Mouse (Mus musculus): ENCODE data around the gene AC109138.7. TPM values are rescaled to one million over a fixed set of nuclear protein-coding genes. Genes with fewer than 3 reads are reported as not detected.

The AC109138.7 gene
- polyA plus RNA-seq, 1 experiment from 2014 or later, result not detected

- Histone ChIP-seq H3K4me2 (replicated peaks) (no peak overlapping the region), H3K4me1 (replicated peaks) (peaks cover 52% of the 10 kb centered on the region), H3K9ac (no peak overlapping the region), H3K27me3 (replicated peaks) (no peaks in the 10 kb centered on the region), H3K4me3 (replicated peaks) (no peak overlapping the region), H3K9me3 (no peaks in the 10 kb centered on the region), H3K27ac (peak overlapping the region; percentile 18; the same call in 1 of the 2 replicates), H3K36me3 (peaks cover 32% of the 10 kb centered on the region)
- WGBS, result 49% methylated on average over 2 of the region's 2 CpGs
- ATAC-seq, result no peak
Observed at GRCm38 (mm10) chr19:4196048-4196447, 18.1 kb upstream of the AC109138.7 start.

GRCm38 (mm10) chr19:4196548-4196947 lies 17.6 kb upstream of the AC109138.7 start:
- Histone ChIP-seq H3K4me1 (replicated peaks) (peaks cover 48% of the 10 kb centered on the region), H3K9ac (0 out of 2 replicates have a peak overlapping the region, but pooled peaks have one; percentile 5), H3K9me3 (no peaks in the 10 kb centered on the region), H3K36me3 (peaks cover 32% of the 10 kb centered on the region), H3K27me3 (replicated peaks) (no peaks in the 10 kb centered on the region), H3K27ac (peak overlapping the region; percentile 73), H3K4me3 (replicated peaks) (no peak overlapping the region), H3K4me2 (replicated peaks) (peak overlapping the region; percentile 22)
- no peak for ATAC-seq
- WGBS, result 20% methylated on average over 5 of the region's 5 CpGs

- peak overlapping the region; percentile 73; the same call in 1 of the 2 replicates for H3K27ac ChIP-seq
- no peak for ATAC-seq
- H3K9ac ChIP-seq, result 0 out of 2 replicates have a peak overlapping the region, but pooled peaks have one; percentile 5
- no peak overlapping the region for H3K4me2 ChIP-seq (replicated peaks)
- H3K36me3 ChIP-seq, result peaks cover 32% of the 10 kb centered on the region
- peaks cover 51% of the 10 kb centered on the region for H3K4me1 ChIP-seq (replicated peaks)
- 74% methylated on average over 3 of the region's 3 CpGs for WGBS
- H3K9me3 ChIP-seq, result no peaks in the 10 kb centered on the region
- H3K27me3 ChIP-seq (replicated peaks), result no peaks in the 10 kb centered on the region
- H3K4me3 ChIP-seq (replicated peaks), result no peak overlapping the region
Observed at GRCm38 (mm10) chr19:4197180-4197579, 17.0 kb upstream of the AC109138.7 start.

- peaks cover 8% of the 10 kb centered on the region for H3K36me3 ChIP-seq
- H3K4me3 ChIP-seq (replicated peaks), result peak within 1 kb of the TSS; percentile 56
- peak within 1 kb of the TSS; percentile 69 for H3K9ac ChIP-seq
- ATAC-seq, result peak; percentile 90
- peaks cover 30% of the 10 kb centered on the region for H3K4me1 ChIP-seq (replicated peaks)
- under 1% methylated on average over 34 of the region's 34 CpGs for WGBS
- no peaks in the 10 kb centered on the region; the same call in 1 of the 2 replicates for H3K27me3 ChIP-seq (replicated peaks)
- H3K9me3 ChIP-seq, result no peaks in the 10 kb centered on the region
- peak within 1 kb of the TSS; percentile 91 for H3K4me2 ChIP-seq (replicated peaks)
- H3K27ac ChIP-seq, result peak within 1 kb of the TSS; percentile 66
Observed at GRCm38 (mm10) chr19:4201291-4201909, 12.8 kb upstream of the AC109138.7 start, which contains the start of gene Rad9a. Gene Rad9a, minus strand, starts transcription at chr19:4201662.

- no peaks in the 10 kb centered on the region; the same call in 1 of the 2 replicates for H3K27me3 ChIP-seq (replicated peaks)
- H3K4me3 ChIP-seq (replicated peaks), result peak overlapping the region; percentile 56
- H3K27ac ChIP-seq, result no peak overlapping the region
- peak overlapping the region; percentile 91 for H3K4me2 ChIP-seq (replicated peaks)
- H3K9me3 ChIP-seq, result no peaks in the 10 kb centered on the region
- peak; percentile 5; the same call in 1 of the 2 replicates for ATAC-seq
- peaks cover 22% of the 10 kb centered on the region for H3K4me1 ChIP-seq (replicated peaks)
- H3K36me3 ChIP-seq, result peaks cover 8% of the 10 kb centered on the region
- 31% methylated on average over 7 of the region's 7 CpGs for WGBS
- peak overlapping the region; percentile 66 for H3K9ac ChIP-seq
Observed at GRCm38 (mm10) chr19:4202149-4202548, 12.0 kb upstream of the AC109138.7 start.

- Histone ChIP-seq H3K27me3 (replicated peaks) (no peaks in the 10 kb centered on the region; the same call in 1 of the 2 replicates), H3K36me3 (peaks cover 8% of the 10 kb centered on the region), H3K4me1 (replicated peaks) (peaks cover 17% of the 10 kb centered on the region), H3K9ac (no peak overlapping the region), H3K4me3 (replicated peaks) (no peak overlapping the region), H3K27ac (no peak overlapping the region), H3K9me3 (no peaks in the 10 kb centered on the region), H3K4me2 (replicated peaks) (no peak overlapping the region)
- no peak for ATAC-seq
- WGBS, result 70% methylated on average over 3 of the region's 3 CpGs
Observed at GRCm38 (mm10) chr19:4203148-4203547, 11.0 kb upstream of the AC109138.7 start.

- Histone ChIP-seq H3K4me1 (replicated peaks) (peaks cover 20% of the 10 kb centered on the region), H3K27me3 (replicated peaks) (no peaks in the 10 kb centered on the region; the same call in 1 of the 2 replicates), H3K9ac (no peak overlapping the region), H3K4me2 (replicated peaks) (no peak overlapping the region), H3K36me3 (peaks cover 5% of the 10 kb centered on the region), H3K4me3 (replicated peaks) (no peak overlapping the region), H3K27ac (no peak overlapping the region), H3K9me3 (no peaks in the 10 kb centered on the region)
- 66% methylated on average over 13 of the region's 13 CpGs for WGBS
- ATAC-seq, result no peak
Observed at GRCm38 (mm10) chr19:4203604-4204326, 10.4 kb upstream of the AC109138.7 start.

GRCm38 (mm10) chr19:4204889-4205288 lies 9.3 kb upstream of the AC109138.7 start:
- H3K9me3 ChIP-seq, result no peaks in the 10 kb centered on the region
- peaks cover 23% of the 10 kb centered on the region for H3K4me1 ChIP-seq (replicated peaks)
- no peaks in the 10 kb centered on the region for H3K36me3 ChIP-seq
- ATAC-seq, result no peak
- no peak overlapping the region for H3K4me3 ChIP-seq (replicated peaks)
- no peak overlapping the region for H3K4me2 ChIP-seq (replicated peaks)
- H3K9ac ChIP-seq, result no peak overlapping the region
- WGBS, result 58% methylated on average over 4 of the region's 4 CpGs
- no peak overlapping the region for H3K27ac ChIP-seq
- H3K27me3 ChIP-seq (replicated peaks), result no peaks in the 10 kb centered on the region; the same call in 1 of the 2 replicates

GRCm38 (mm10) chr19:4206971-4207370 lies 7.2 kb upstream of the AC109138.7 start:
- ATAC-seq, result peak; percentile 61
- peaks cover 11% of the 10 kb centered on the region for H3K4me1 ChIP-seq (replicated peaks)
- H3K9me3 ChIP-seq, result no peaks in the 10 kb centered on the region
- H3K4me2 ChIP-seq (replicated peaks), result no peak overlapping the region
- H3K9ac ChIP-seq, result no peak overlapping the region
- no peaks in the 10 kb centered on the region for H3K36me3 ChIP-seq
- 2% methylated on average over 2 of the region's 2 CpGs for WGBS
- no peaks in the 10 kb centered on the region; the same call in 1 of the 2 replicates for H3K27me3 ChIP-seq (replicated peaks)
- no peak overlapping the region for H3K27ac ChIP-seq
- H3K4me3 ChIP-seq (replicated peaks), result no peak overlapping the region

- H3K27me3 ChIP-seq (replicated peaks), result peaks cover 3% of the 10 kb centered on the region; the same call in 1 of the 2 replicates
- H3K27ac ChIP-seq, result no peak overlapping the region
- no peak overlapping the region for H3K4me3 ChIP-seq (replicated peaks)
- no peaks in the 10 kb centered on the region for H3K9me3 ChIP-seq
- H3K36me3 ChIP-seq, result no peaks in the 10 kb centered on the region
- WGBS, result 67% methylated on average over 5 of the region's 5 CpGs
- H3K4me2 ChIP-seq (replicated peaks), result no peak overlapping the region
- no peak for ATAC-seq
- peaks cover 20% of the 10 kb centered on the region for H3K4me1 ChIP-seq (replicated peaks)
- no peak overlapping the region for H3K9ac ChIP-seq
Observed at GRCm38 (mm10) chr19:4208563-4208962, 5.6 kb upstream of the AC109138.7 start.

GRCm38 (mm10) chr19:4211891-4212588 lies 2.1 kb upstream of the AC109138.7 start:
- no peaks in the 10 kb centered on the region for H3K9me3 ChIP-seq
- no peak for ATAC-seq
- H3K4me3 ChIP-seq (replicated peaks), result no peak overlapping the region
- WGBS, result 66% methylated on average over 4 of the region's 4 CpGs
- H3K4me2 ChIP-seq (replicated peaks), result no peak overlapping the region
- H3K36me3 ChIP-seq, result no peaks in the 10 kb centered on the region
- no peak overlapping the region for H3K27ac ChIP-seq
- 0 out of 2 replicates have a peak, but pooled peaks cover 3% of the 10 kb centered on the region for H3K27me3 ChIP-seq (replicated peaks)
- H3K4me1 ChIP-seq (replicated peaks), result peaks cover 42% of the 10 kb centered on the region
- H3K9ac ChIP-seq, result peak overlapping the region; percentile 5; the same call in 1 of the 2 replicates

- Histone ChIP-seq H3K27ac (peak overlapping the region; percentile 95), H3K27me3 (replicated peaks) (0 out of 2 replicates have a peak, but pooled peaks cover 3% of the 10 kb centered on the region), H3K9ac (peak overlapping the region; percentile 97), H3K4me2 (replicated peaks) (peak overlapping the region; percentile 91), H3K9me3 (no peaks in the 10 kb centered on the region), H3K4me1 (replicated peaks) (peaks cover 56% of the 10 kb centered on the region), H3K4me3 (replicated peaks) (peak overlapping the region; percentile 87), H3K36me3 (no peaks in the 10 kb centered on the region)
- 11% methylated on average over 9 of the region's 9 CpGs for WGBS
- ATAC-seq, result peak; percentile 34
Observed at GRCm38 (mm10) chr19:4213524-4213974, 608 bp upstream of the AC109138.7 start.
